Mouse (Mus musculus) midbrain, embryonic 16.5 days (tissue): ENCODE results near the gene Tmprss6. TPM values are rescaled to one million over a fixed set of nuclear protein-coding genes. Genes with fewer than 3 reads are reported as not detected.

Experiments used
- ATAC-seq: fragments of 200-750 bp; cut with Nextera tagmentation; 2 replicates; pipeline ENCODE4 v1.8.0; 2017; ENCODE audit warnings: moderate TSS enrichment
- H3K27ac ChIP-seq: fragments of 300-500 bp; sonication (generic); 2 replicates; pipeline ENCODE4 v1.5.1; 2014; ENCODE audit warnings: mild to moderate bottlenecking, low read length, mixed read lengths
- H3K27me3 ChIP-seq: fragments of 300-500 bp; sonication (generic); 2 replicates; pipeline ENCODE4 v1.6.1; 2014; ENCODE audit warnings: low read depth, low read length, mixed read lengths; ENCODE audit not compliant: control insufficient read depth, insufficient read depth
- H3K36me3 ChIP-seq: fragments of 300-500 bp; sonication (generic); 2 replicates; pipeline ENCODE4 v1.6.1; 2014; ENCODE audit warnings: mild to moderate bottlenecking, low read length, moderate library complexity, mixed read lengths; ENCODE audit not compliant: control insufficient read depth, insufficient read depth
- H3K4me1 ChIP-seq: fragments of 300-500 bp; sonication (generic); 2 replicates; pipeline ENCODE4 v1.6.1; 2014; ENCODE audit warnings: mild to moderate bottlenecking, low read length, mixed read lengths; ENCODE audit not compliant: control insufficient read depth, insufficient read depth
- H3K4me2 ChIP-seq: fragments of 300-500 bp; sonication (generic); 2 replicates; pipeline ENCODE4 v1.6.1; 2014; ENCODE audit warnings: mild to moderate bottlenecking, low read length, mixed read lengths
- H3K4me3 ChIP-seq: fragments of 300-500 bp; sonication (generic); 2 replicates; pipeline ENCODE4 v1.5.1; 2014; ENCODE audit warnings: low read depth, mild to moderate bottlenecking, low read length, moderate library complexity, mixed read lengths
- H3K9ac ChIP-seq: fragments of 300-500 bp; sonication (generic); 2 replicates; pipeline ENCODE4 v1.6.1; 2014; ENCODE audit warnings: low read depth, low read length, mixed read lengths
- H3K9me3 ChIP-seq: fragments of 300-500 bp; sonication (generic); replicated peaks from 2 replicates; pipeline ENCODE4 v1.6.1; 2014; ENCODE audit warnings: mild to moderate bottlenecking, low read length, mixed read lengths; ENCODE audit not compliant: control insufficient read depth, poor library complexity, severe bottlenecking
- WGBS: fragments of 180-500 bp; shearing (Covaris S2); extraction: QIAGEN DNeasy Blood & Tissue Kit; methylation state at CpG from one replicate; pipeline ENCODE4 v1.1.7; 2014; 5-methylcytosine and 5-hydroxymethylcytosine counted together
- polyA plus RNA-seq: library from polyadenylated mRNA; unstranded; fragments of >200 nt; fragmentation: Nextera tagmentation; extraction: Ambion mirVana; gene quantifications from 2 replicates; pipeline ENCODE4 v1.2.1, GENCODE M21; 2015

Gene Tmprss6
- polyA plus RNA-seq, 1 experiment from 2014 or later: 0.31 TPM

DNA sequence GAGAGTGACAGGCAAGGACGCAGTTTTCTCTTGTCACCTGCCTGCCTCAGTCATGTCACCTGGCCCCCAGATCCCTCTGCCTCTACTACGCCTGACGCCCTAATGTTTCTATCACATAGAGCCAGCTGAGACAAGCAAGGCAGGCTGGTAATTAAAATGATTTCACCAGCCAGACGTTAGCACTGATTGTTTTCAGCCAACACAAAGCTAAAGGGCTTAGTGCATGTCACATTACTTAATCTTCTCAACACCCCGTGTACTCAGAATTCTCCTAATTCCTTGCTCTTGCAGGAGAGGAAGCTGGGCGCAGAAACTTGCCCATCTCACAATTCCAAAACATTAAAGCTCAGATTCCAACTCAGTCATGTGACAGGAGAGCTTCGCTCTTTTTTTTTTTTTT lies 40.0 kb upstream of the Tmprss6 start:
- H3K4me2 ChIP-seq: no peak overlapping the region
- no peak overlapping the region for H3K9ac ChIP-seq
- WGBS: 51% methylated on average over 7 of the region's 7 CpGs
- no peak for ATAC-seq
- H3K36me3 ChIP-seq: no peaks in the 10 kb centered on the region
- H3K4me1 ChIP-seq: peaks cover 2% of the 10 kb centered on the region; the same call in 1 of the 2 replicates
- no peaks in the 10 kb centered on the region for H3K27me3 ChIP-seq
- no peak overlapping the region for H3K27ac ChIP-seq
- H3K9me3 ChIP-seq: peaks cover 5% of the 10 kb centered on the region; the same call in 1 of the 2 replicates
- no peak overlapping the region for H3K4me3 ChIP-seq

DNA sequence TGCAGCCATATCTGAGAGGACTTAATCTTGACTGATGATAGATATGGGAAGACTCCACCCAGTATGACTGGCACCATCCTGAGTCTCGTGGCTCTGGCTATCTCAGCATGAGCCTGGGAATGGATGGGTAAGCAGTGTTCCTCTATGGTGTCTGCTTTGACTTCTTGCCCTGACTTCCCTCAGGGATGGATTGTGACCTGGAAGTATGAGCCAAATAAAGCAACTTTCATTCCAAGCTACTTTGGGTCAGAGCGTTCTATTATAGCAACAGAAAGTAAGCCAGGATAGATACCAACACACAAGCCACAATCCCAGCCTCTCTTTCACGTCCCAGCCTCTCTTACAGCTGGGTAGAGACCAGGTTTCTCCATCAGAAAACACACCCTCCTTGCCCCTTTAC lies 37.1 kb upstream of the Tmprss6 start:
- Histone ChIP-seq H3K4me2 (no peak overlapping the region), H3K4me1 (peaks cover 2% of the 10 kb centered on the region; the same call in 1 of the 2 replicates), H3K4me3 (no peak overlapping the region), H3K27ac (no peak overlapping the region), H3K27me3 (no peaks in the 10 kb centered on the region), H3K9ac (no peak overlapping the region), H3K36me3 (no peaks in the 10 kb centered on the region), H3K9me3 (peaks cover 5% of the 10 kb centered on the region; the same call in 1 of the 2 replicates)
- ATAC-seq: no peak
- WGBS: 81% methylated on average over 3 of the region's 3 CpGs

DNA sequence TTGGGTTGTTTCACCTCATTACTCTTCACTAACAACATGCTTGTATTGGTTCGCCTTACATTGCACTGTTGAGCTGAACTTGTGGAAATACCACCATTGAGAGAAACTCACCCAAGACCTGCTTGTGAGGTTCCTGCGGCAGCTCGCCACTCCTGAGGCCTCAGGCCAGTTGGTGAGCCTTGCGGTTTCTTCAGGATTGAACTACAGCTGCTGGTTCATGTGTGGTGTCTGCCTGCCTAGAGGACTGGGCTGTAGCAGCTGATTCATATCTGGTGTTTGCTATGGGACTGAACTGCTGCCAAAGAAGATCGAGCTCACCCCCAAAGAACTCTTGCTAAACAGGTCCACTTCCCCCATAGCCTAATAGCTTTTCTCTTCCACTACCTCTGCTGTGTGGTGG lies 36.4 kb upstream of the Tmprss6 start:
- Histone ChIP-seq H3K4me1 (peaks cover 2% of the 10 kb centered on the region; the same call in 1 of the 2 replicates), H3K4me2 (no peak overlapping the region), H3K9me3 (peaks cover 5% of the 10 kb centered on the region; the same call in 1 of the 2 replicates), H3K9ac (no peak overlapping the region), H3K4me3 (no peak overlapping the region), H3K27me3 (no peaks in the 10 kb centered on the region), H3K27ac (no peak overlapping the region), H3K36me3 (no peaks in the 10 kb centered on the region)
- WGBS: 86% methylated on average over 5 of the region's 5 CpGs
- no peak for ATAC-seq

DNA sequence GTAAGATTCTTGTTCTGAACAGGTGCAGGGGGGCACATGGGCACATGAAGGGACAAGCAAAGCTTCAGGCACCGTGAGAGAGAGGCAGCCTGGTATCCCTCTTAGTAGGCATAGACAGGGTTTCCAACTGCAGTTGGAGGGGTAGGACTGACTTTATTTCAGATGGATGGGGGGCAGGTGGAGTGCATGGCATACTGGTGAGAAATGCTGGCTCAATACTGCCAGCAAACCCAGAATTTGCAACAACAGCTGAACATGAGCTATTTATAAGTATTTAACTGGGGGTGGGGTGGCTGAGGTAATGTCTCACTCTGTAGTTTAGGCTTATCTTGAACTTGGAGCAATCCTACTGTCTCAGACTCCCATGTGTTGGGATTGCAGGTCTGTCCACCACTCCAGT lies 35.6 kb upstream of the Tmprss6 start:
- Histone ChIP-seq H3K9me3 (peaks cover 5% of the 10 kb centered on the region; the same call in 1 of the 2 replicates), H3K27ac (no peak overlapping the region), H3K9ac (no peak overlapping the region), H3K4me1 (no peaks in the 10 kb centered on the region), H3K36me3 (no peaks in the 10 kb centered on the region), H3K27me3 (no peaks in the 10 kb centered on the region), H3K4me3 (no peak overlapping the region), H3K4me2 (no peak overlapping the region)
- no peak for ATAC-seq
- 86% methylated on average over 1 of the region's 1 CpGs for WGBS

DNA sequence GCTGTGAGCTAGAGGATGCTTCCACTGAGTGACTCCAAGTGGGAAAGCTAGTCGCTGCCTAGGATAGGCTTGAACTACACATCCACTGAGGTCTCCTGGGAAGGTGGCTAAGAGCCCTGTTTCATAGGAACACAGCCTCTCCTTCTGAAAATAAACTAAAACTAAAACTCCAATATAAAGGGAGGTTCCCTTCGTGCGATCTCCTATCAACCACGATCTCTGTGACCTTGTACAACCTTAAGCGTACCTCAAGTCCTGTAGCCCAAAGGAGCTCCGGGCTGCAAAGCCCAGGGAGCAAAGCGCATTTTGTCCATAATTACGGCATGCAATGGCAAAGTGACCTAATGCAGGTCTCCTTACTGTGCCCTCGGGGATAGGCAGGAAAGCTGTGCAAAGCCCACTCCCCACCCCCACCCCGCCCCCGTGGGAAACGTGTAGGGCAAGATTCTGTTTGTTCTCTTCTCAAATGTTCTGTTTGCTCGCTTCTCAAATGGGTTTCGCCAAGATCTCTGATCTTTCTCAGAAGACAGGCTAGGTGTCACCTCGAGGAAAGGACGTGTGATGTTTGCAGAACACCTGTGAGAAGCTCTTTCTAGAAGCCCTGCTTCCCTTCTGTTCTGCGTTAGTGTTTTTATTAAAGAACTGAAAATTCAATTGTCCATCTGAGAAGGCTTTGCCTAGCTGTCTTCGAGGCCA lies 34.2 kb upstream of the Tmprss6 start:
- Histone ChIP-seq H3K36me3 (no peaks in the 10 kb centered on the region), H3K9ac (no peak overlapping the region), H3K4me1 (no peaks in the 10 kb centered on the region)

DNA sequence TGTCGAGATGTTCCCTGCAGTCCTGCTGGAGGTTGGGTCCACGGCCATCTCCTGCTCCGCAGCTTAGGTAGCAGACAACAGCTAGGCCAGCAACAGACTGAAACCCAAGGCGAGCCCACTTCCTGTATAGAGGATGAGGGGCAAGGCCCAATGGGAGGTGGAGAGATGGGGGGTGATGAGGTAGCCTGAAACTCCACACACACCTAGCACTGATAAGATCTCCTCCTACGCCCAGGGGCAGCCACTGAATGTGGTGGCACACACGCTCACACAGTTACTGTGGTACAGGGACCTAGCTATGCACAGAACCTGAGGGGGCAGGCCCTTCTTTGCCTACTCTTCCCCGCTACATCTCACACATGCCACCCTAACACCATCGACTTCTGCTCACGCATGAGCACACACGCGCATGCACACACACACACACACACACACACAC lies 26.6 kb upstream of the Tmprss6 start, which contains the start of gene Il2rb:
Il2rb (minus strand) TSS at position 304 of the 439 bp plus-strand sequence.
- no peaks in the 10 kb centered on the region for H3K36me3 ChIP-seq
- no peak within 1 kb of the TSS for H3K9ac ChIP-seq
- no peaks in the 10 kb centered on the region for H3K4me1 ChIP-seq
- no peak within 1 kb of the TSS for H3K4me2 ChIP-seq
- 85% methylated on average over 11 of the region's 11 CpGs for WGBS
- no peak within 1 kb of the TSS for H3K27ac ChIP-seq
- H3K4me3 ChIP-seq: no peak within 1 kb of the TSS
- H3K9me3 ChIP-seq: no peaks in the 10 kb centered on the region
- H3K27me3 ChIP-seq: no peaks in the 10 kb centered on the region
- ATAC-seq: no peak

More for the DNA sequence above, 34.2 kb upstream of the Tmprss6 start:
- Histone ChIP-seq H3K4me2 (no peak overlapping the region), H3K4me3 (no peak overlapping the region), H3K27ac (no peak overlapping the region), H3K9me3 (peaks cover 5% of the 10 kb centered on the region; the same call in 1 of the 2 replicates), H3K27me3 (no peaks in the 10 kb centered on the region)
- ATAC-seq: no peak
- WGBS: 86% methylated on average over 18 of the region's 18 CpGs

DNA sequence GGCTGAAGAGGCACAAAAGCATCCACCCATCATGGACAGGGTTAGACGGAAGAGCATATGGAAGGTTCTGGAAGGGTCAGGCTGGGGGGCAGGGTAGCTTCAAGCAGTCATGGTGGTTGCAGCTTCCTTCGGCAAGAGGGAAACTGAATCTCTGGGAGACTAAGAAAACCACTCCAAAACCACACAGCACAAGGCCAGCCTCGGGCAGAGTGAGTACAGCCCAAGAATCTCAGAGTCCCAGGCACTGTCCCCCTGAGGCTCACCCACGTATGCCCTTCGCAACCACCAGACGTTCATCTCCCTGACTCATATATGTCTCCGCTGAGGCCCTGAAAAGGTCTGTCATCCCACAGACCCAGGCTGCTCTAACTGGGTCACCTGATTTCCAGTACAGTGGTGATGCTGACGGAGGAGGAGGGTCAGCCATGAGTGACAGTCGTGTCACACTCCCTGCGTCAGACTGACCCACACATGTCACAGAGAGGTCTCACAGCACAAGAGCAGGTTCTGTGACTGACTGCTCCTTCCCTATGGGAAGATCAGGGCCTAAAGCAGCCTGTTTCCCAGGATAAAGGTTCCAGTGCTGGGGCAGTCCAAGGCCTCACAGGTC lies 25.1 kb upstream of the Tmprss6 start:
- no peak overlapping the region for H3K4me2 ChIP-seq
- no peak overlapping the region for H3K9ac ChIP-seq
- H3K27ac ChIP-seq: no peak overlapping the region
- H3K4me1 ChIP-seq: no peaks in the 10 kb centered on the region
- 78% methylated on average over 10 of the region's 10 CpGs for WGBS
- no peaks in the 10 kb centered on the region for H3K9me3 ChIP-seq
- no peaks in the 10 kb centered on the region for H3K27me3 ChIP-seq
- H3K4me3 ChIP-seq: no peak overlapping the region
- no peak for ATAC-seq
- no peaks in the 10 kb centered on the region for H3K36me3 ChIP-seq

DNA sequence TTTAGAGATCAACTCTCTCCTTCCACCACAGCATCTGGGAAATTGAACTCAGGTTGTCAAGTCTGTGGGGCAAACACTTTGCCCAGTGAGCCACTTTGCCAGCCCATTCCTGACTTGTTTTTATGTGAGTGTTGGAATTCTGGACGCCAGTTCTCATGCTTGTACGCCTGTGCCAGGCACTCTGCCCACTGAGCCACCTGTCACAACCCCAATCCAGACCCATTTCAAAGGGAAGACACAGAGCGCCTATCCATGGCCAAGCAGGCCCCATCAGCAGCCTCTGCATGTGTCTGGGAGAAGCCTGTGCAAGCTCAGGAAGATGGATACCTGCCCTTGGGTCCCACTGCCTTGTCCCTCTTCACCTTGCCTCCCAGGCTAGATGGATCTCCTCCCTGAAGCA lies 22.9 kb upstream of the Tmprss6 start:
- H3K27ac ChIP-seq: no peak overlapping the region
- H3K9ac ChIP-seq: no peak overlapping the region
- no peak for ATAC-seq

DNA sequence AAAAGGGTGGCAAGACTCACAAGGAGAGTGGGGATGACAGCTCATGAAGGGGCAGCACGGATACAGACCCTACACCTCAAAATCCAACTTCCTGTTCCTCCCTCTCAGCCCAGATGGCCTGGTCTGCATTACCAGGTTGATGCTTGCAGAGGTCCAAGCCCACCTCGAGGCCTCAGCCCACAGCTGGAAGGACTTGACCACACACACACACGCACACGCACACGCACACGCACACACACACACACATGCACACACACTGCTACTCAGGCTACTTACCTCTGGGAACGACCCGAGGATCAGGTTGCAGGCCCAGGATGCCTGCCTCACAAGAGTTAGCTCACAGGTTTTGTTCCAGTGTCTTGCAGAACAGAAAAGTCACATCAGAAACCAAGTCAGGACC lies 21.5 kb upstream of the Tmprss6 start:
- Histone ChIP-seq H3K27me3 (no peaks in the 10 kb centered on the region), H3K4me3 (no peak overlapping the region), H3K27ac (no peak overlapping the region), H3K36me3 (no peaks in the 10 kb centered on the region), H3K4me2 (no peak overlapping the region), H3K9me3 (no peaks in the 10 kb centered on the region), H3K4me1 (no peaks in the 10 kb centered on the region), H3K9ac (no peak overlapping the region)
- ATAC-seq: no peak
- 84% methylated on average over 8 of the region's 8 CpGs for WGBS

More for the DNA sequence above, 22.9 kb upstream of the Tmprss6 start:
- no peak overlapping the region for H3K4me2 ChIP-seq
- WGBS: 89% methylated on average over 3 of the region's 3 CpGs
- H3K4me3 ChIP-seq: no peak overlapping the region
- no peaks in the 10 kb centered on the region for H3K36me3 ChIP-seq
- H3K4me1 ChIP-seq: no peaks in the 10 kb centered on the region
- no peaks in the 10 kb centered on the region for H3K27me3 ChIP-seq
- H3K9me3 ChIP-seq: no peaks in the 10 kb centered on the region
